Mouse (Mus musculus) MEL (cell line): ENCODE measurements around the gene Ddx42. TPM values are rescaled to one million over a fixed set of nuclear protein-coding genes. Genes with fewer than 3 reads are reported as not detected.

Experiments used
- DNase-seq: peaks from one replicate; pipeline ENCODE4 v3.0.0; 2011; ENCODE audit warnings: low read depth, low spot score
- H3K27ac ChIP-seq: 2 replicates; pipeline ENCODE4 v1.5.1; 2012; ENCODE audit warnings: low read depth, mild to moderate bottlenecking, control low read depth, low read length, moderate library complexity; ENCODE audit not compliant: control insufficient read depth
- H3K27me3 ChIP-seq, 2 experiments: fragments of 150-350 bp in 1 of 2; sonication (generic) in 1 of 2; 2 replicates each; pipeline ENCODE4 v1.6.1; 2012; ENCODE audit warnings: low read length in 2 of 2, mild to moderate bottlenecking in 2 of 2, improper control_type of control experiment in 1 of 2, moderate library complexity in 1 of 2; ENCODE audit not compliant: insufficient read depth in 2 of 2, control insufficient read depth in 1 of 2
- H3K36me3 ChIP-seq, 2 experiments: 2 replicates each; pipeline ENCODE4 v1.6.1; 2012 to 2014; ENCODE audit warnings: low read length in 2 of 2, improper control_type of control experiment in 1 of 2, inconsistent platforms in 1 of 2, mild to moderate bottlenecking in 1 of 2; ENCODE audit not compliant: insufficient read depth in 2 of 2, control insufficient read depth in 1 of 2
- H3K4me1 ChIP-seq, 2 experiments: fragments of 150-350 bp in 1 of 2; sonication (generic) in 1 of 2; 2 replicates each; pipeline ENCODE4 v1.6.1; 2012; ENCODE audit warnings: low read length in 2 of 2, improper control_type of control experiment in 1 of 2, mild to moderate bottlenecking in 1 of 2; ENCODE audit not compliant: insufficient read depth in 2 of 2, control insufficient read depth in 1 of 2
- H3K4me3 ChIP-seq, 2 experiments: fragments of 150-350 bp in 1 of 2; sonication (generic) in 1 of 2; 2 replicates each; pipeline ENCODE4 v1.5.1; 2012; ENCODE audit warnings: low read depth in 2 of 2, low read length in 2 of 2, mild to moderate bottlenecking in 2 of 2, moderate library complexity in 2 of 2, control low read depth in 1 of 2, improper control_type of control experiment in 1 of 2; ENCODE audit not compliant: control insufficient read depth in 1 of 2, insufficient read depth in 1 of 2
- H3K79me2 ChIP-seq: 2 replicates; pipeline ENCODE4 v1.6.1; 2012; ENCODE audit warnings: mild to moderate bottlenecking, low read length, moderate library complexity; ENCODE audit not compliant: control insufficient read depth, poor library complexity, insufficient read depth
- H3K9ac ChIP-seq: 2 replicates; pipeline ENCODE4 v1.6.1; 2012; ENCODE audit warnings: low read depth, mild to moderate bottlenecking, control low read depth, low read length, moderate library complexity; ENCODE audit not compliant: control insufficient read depth, poor library complexity, severe bottlenecking
- H3K9me3 ChIP-seq: fragments of 150-350 bp; sonication (generic); replicated peaks from 2 replicates; pipeline ENCODE4 v1.6.1; 2012; ENCODE audit warnings: mild to moderate bottlenecking, low read length, improper control_type of control experiment, moderate library complexity; ENCODE audit not compliant: insufficient read depth
- BHLHE40 ChIP-seq: IDR thresholded peaks from 2 replicates; pipeline ENCODE4 v1.6.1; 2012; ENCODE audit warnings: low read depth, mild to moderate bottlenecking, inconsistent platforms, low read length, improper control_type of control experiment, borderline replicate concordance
- GABPA ChIP-seq: IDR thresholded peaks from 2 replicates; pipeline ENCODE4 v1.6.1; 2012; ENCODE audit warnings: low read depth, mild to moderate bottlenecking, inconsistent platforms, low read length, improper control_type of control experiment, moderate library complexity
- JUND ChIP-seq: IDR thresholded peaks from 2 replicates; pipeline ENCODE4 v1.6.1; 2011; ENCODE audit warnings: low read depth, mild to moderate bottlenecking, improper control_type of control experiment, low read length
- KAT2A ChIP-seq: conservative IDR thresholded peaks from 2 replicates; pipeline ENCODE4 v1.6.1; 2012; ENCODE audit warnings: low read depth, low read length, improper control_type of control experiment, inconsistent platforms
- MAX ChIP-seq: IDR thresholded peaks from 2 replicates; pipeline ENCODE4 v1.6.1; 2011; ENCODE audit warnings: low read length, improper control_type of control experiment
- MAZ ChIP-seq: IDR thresholded peaks from 2 replicates; pipeline ENCODE4 v1.6.1; 2012; ENCODE audit warnings: low read depth, mild to moderate bottlenecking, inconsistent platforms, low read length, improper control_type of control experiment
- MYC ChIP-seq: IDR thresholded peaks from 2 replicates; pipeline ENCODE4 v1.6.1; 2011; ENCODE audit warnings: low read depth, mild to moderate bottlenecking, low read length, improper control_type of control experiment, moderate library complexity
- NELFE ChIP-seq: IDR thresholded peaks from 2 replicates; pipeline ENCODE4 v1.6.1; 2011; ENCODE audit warnings: low read depth, low read length, improper control_type of control experiment
- NRF1 ChIP-seq: IDR thresholded peaks from 2 replicates; pipeline ENCODE4 v1.6.1; 2014; ENCODE audit warnings: low read depth, mild to moderate bottlenecking, inconsistent platforms, low read length, improper control_type of control experiment, moderate library complexity; ENCODE audit not compliant: poor library complexity, insufficient read depth, severe bottlenecking
- POLR2A ChIP-seq, 2 experiments: IDR thresholded peaks; 2 replicates each; pipeline ENCODE4 v1.6.1; 2011 to 2012; ENCODE audit warnings: low read length in 2 of 2, mild to moderate bottlenecking in 2 of 2, control low read depth in 1 of 2, improper control_type of control experiment in 1 of 2, low read depth in 1 of 2, moderate library complexity in 1 of 2; ENCODE audit not compliant: control insufficient read depth in 1 of 2, insufficient read depth in 1 of 2, poor library complexity in 1 of 2
- POLR2AphosphoS5 ChIP-seq: IDR thresholded peaks from 2 replicates; pipeline ENCODE4 v1.6.1; 2012; ENCODE audit warnings: low read depth, borderline replicate concordance, mild to moderate bottlenecking, inconsistent platforms, low read length, moderate library complexity, mixed read lengths
- RAD21 ChIP-seq: IDR thresholded peaks from 2 replicates; pipeline ENCODE4 v1.6.1; 2011; ENCODE audit warnings: mild to moderate bottlenecking, low read depth, low read length, improper control_type of control experiment
- SIN3A ChIP-seq: IDR thresholded peaks from 2 replicates; pipeline ENCODE4 v1.6.1; 2012; ENCODE audit warnings: low read length, improper control_type of control experiment, inconsistent platforms
- SMC3 ChIP-seq: IDR thresholded peaks from 2 replicates; pipeline ENCODE4 v1.6.1; 2011; ENCODE audit warnings: low read depth, low read length, improper control_type of control experiment
- TBP ChIP-seq: IDR thresholded peaks from 2 replicates; pipeline ENCODE4 v1.8.0; 2011; ENCODE audit warnings: low read depth, low read length, improper control_type of control experiment
- USF2 ChIP-seq, 2 experiments: IDR thresholded peaks; 2 replicates each; pipeline ENCODE4 v1.6.1; 2011 to 2012; ENCODE audit warnings: improper control_type of control experiment in 2 of 2, low read length in 2 of 2, borderline replicate concordance in 1 of 2, inconsistent platforms in 1 of 2, low read depth in 1 of 2, mild to moderate bottlenecking in 1 of 2; ENCODE audit not compliant: insufficient read depth in 1 of 2
- polyA plus RNA-seq, 2 experiments: library from polyadenylated mRNA; stranded (reverse) in 1 of 2; unstranded in 1 of 2; fragments of >175 nt in 1 of 2; fragments of >200 nt in 1 of 2; gene quantifications; 2 replicates each; pipeline versions ENCODE4 v1.2.1 to v1.2.4; 2012; ENCODE audit warnings: low replicate concordance in 2 of 2, low read depth in 1 of 2; ENCODE audit not compliant: insufficient read length in 2 of 2, insufficient read depth in 1 of 2, missing spikeins in 1 of 2
- total RNA-seq: library from RNA; depleted of rRNA; stranded (reverse); fragments of 300-350 nt; gene quantifications from 2 replicates; pipeline ENCODE4 v1.2.3, GENCODE M21; 2012

The Ddx42 gene
- total and polyA plus RNA-seq, 3 experiments = 56.1 to 57.7 TPM; not detected in 1

DNA sequence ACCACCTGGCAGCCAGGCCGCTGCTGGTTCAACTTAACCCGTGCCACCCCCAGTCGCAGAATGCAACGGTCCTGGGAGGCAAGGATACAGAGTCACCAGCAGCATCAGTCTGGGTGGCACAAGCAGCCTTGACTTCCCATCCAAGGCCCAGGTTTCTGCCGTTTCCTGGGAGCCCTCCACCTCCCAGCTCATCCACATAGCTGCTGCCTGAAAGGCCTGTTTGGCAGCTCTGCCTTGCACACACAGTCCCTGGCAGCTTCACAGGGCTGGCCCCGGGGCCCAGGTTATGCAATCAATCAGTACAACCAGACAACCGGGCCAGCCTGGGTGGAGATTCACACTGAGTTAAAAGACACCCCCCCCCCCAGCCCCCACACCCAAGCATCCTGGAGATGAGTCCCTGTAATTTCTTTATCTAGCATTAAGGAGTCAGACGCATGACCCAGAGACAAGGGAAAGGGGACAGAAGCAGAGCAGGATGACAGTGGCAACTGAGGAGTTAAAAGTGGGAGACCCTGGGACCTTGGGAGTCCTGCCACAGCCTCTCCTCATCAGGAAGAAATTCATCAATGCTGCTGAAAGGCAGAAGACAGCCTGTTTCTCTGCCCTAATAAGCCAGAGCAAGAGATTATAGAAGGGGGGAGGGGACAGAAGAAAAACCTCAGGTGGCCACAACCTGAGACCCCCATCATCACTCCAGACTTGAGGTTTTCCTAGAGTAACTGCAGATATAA is 51.8 kb downstream of the Ddx42 start:
- H3K27ac ChIP-seq = no peak overlapping the region
- peaks cover 0 to 24% of the 10 kb centered on the region in 2 experiments; a peak in 3 of 4 replicates for H3K4me1 ChIP-seq
- H3K9me3 ChIP-seq = no peaks in the 10 kb centered on the region
- no peak overlapping the region for H3K4me3 ChIP-seq
- peaks cover 43% of the 10 kb centered on the region for H3K79me2 ChIP-seq
- H3K27me3 ChIP-seq = no peaks in the 10 kb centered on the region
- H3K9ac ChIP-seq = no peak overlapping the region
- H3K36me3 ChIP-seq = peaks cover 13 to 23% of the 10 kb centered on the region in 2 experiments
- no peak for DNase-seq
- TF ChIP-seq NELFE (no peak), BHLHE40 (no peak), SMC3 (no peak), MAZ (no peak), JUND (no peak), MYC (no peak), RAD21 (no peak), SIN3A (no peak), POLR2AphosphoS5 (no peak), MAX (no peak), USF2 (IDR thresholded peaks at IDR 0.05; ENCODE audit: borderline replicate concordance in 1 of 2, insufficient read depth in 1 of 2, low read depth in 1 of 2, low read length in 2 of 2) (no peak), NRF1 (no peak)

DNA sequence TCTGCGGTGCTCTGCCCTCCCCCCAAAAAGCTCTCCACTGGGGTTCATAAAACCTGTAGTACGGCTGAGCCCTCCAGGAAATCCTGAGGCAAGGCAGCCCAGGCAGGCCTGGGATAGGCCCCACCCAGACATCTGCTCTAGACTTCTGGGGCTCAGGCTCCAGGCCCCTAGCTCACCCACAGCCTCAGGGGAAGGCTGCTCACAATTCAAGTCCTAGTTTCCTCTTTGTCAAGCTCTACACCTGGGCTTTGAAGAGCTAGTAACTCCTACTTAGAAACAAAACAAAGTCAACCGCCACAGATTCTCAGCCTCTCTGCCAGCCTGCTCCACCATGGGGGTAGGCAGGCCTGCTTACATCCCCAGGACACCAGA is 52.3 kb downstream of the Ddx42 start:
- H3K27ac ChIP-seq = no peak overlapping the region
- H3K79me2 ChIP-seq = peaks cover 43% of the 10 kb centered on the region
- H3K4me3 ChIP-seq = no peak overlapping the region
- peaks cover 13 to 18% of the 10 kb centered on the region in 2 experiments for H3K36me3 ChIP-seq
- no peaks in the 10 kb centered on the region for H3K9me3 ChIP-seq
- no peak for DNase-seq
- no peaks in the 10 kb centered on the region for H3K27me3 ChIP-seq
- TF ChIP-seq POLR2A (IDR thresholded peaks at IDR 0.05; ENCODE audit: control insufficient read depth in 1 of 2, insufficient read depth in 1 of 2, low read depth in 1 of 2, low read length in 2 of 2, poor library complexity in 1 of 2) (no peak), POLR2AphosphoS5 (no peak), KAT2A (no peak), GABPA (no peak), TBP (no peak)
- H3K4me1 ChIP-seq = peaks cover 0 to 28% of the 10 kb centered on the region in 2 experiments; a peak in 3 of 4 replicates
- H3K9ac ChIP-seq = no peak overlapping the region
